Mouse (Mus musculus): ENCODE measurements around the gene Cdkn2aipnl. TPM values are rescaled to one million over a fixed set of nuclear protein-coding genes. Genes with fewer than 3 reads are reported as not detected.

Gene Cdkn2aipnl
- polyA plus RNA-seq, 2 experiments from 2014 or later = 92.5 to 116 TPM

DNA sequence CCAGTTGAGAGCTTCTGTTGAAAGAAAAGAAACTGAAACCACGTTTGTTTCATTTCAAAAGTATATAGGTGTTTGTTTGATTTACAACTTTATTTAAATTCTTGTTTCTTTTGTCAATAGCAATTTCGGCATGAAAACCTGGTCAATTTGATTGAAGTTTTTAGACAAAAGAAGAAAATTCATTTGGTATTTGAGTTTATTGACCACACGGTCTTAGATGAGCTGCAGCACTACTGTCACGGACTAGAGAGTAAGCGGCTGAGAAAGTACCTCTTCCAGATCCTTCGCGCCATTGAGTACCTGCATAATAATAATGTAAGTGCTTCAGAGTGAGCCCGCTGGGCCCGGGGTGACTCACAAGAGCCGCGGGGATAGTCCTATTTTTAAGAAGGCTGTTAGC is 43.5 kb downstream of the Cdkn2aipnl start:
- ATAC-seq = no peak

DNA sequence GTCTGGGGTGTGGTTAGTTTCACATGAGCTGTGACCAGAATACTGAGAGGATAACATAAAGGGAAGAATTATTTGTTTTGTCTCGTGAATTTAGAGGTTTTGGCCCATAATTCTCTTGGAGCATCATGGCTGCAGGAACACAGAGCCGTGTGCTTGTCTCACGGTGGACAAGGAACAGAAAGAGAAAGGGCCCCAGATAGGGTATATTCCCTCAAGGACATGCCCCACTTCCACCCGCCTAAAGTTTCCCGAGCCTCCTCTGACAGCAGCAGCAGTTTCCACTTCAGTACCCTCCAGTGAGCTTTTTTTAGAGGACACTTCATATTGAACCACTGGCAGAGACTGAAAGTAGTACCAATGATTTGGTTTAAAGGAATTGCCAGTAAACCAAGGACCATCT is 44.1 kb downstream of the Cdkn2aipnl start:
- no peak for ATAC-seq

DNA sequence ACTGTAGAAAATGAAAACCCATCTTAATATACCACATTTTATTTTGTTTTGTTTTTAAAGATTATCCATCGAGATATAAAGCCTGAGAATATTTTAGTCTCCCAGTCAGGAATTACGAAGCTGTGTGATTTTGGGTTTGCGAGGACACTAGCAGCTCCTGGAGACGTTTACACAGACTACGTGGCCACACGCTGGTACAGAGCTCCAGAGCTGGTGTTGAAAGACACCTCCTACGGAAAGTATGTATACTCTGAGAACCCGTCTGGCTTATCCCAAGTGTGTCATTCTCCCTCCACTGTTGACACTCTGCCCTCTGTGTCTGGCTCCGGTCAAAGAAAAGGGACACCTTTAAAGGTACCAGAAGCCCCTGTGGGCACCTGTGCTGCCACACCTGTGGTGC is 50.8 kb downstream of the Cdkn2aipnl start:
- ATAC-seq = no peak

Other genes starting within 250 kb of the Cdkn2aipnl start
- gene Sec24a, start 204.0 kb upstream of the Cdkn2aipnl start, polyA plus RNA-seq (2017; shearing (Covaris generic)) = 10 to 100 TPM; 18.2 to 27.0 TPM
- 100 to 1,000 TPM; 128 to 129 TPM for gene Sar1b, start 204.0 kb upstream of the Cdkn2aipnl start, polyA plus RNA-seq (2017; shearing (Covaris generic))
- gene Jade2, start 110.0 kb upstream of the Cdkn2aipnl start, polyA plus RNA-seq (2017; shearing (Covaris generic)) = 10 to 100 TPM; 19.9 to 27.8 TPM
- gene Ube2b, start 33.1 kb downstream of the Cdkn2aipnl start, polyA plus RNA-seq (2017; shearing (Covaris generic)) = 100 to 1,000 TPM; 197 to 249 TPM
- gene Cdkl3, start 36.6 kb downstream of the Cdkn2aipnl start, polyA plus RNA-seq (2017; shearing (Covaris generic)) = 1 to 10 TPM; 2.7 to 5.3 TPM
- gene Ppp2ca, start 131.0 kb downstream of the Cdkn2aipnl start, polyA plus RNA-seq (2017; shearing (Covaris generic)) = 10 to 100 TPM in 1 of 2 experiments, 1 to 10 TPM in 1; 9.5 to 14.3 TPM
- not detected for gene Olfr1373, start 177.9 kb downstream of the Cdkn2aipnl start, polyA plus RNA-seq (2017; shearing (Covaris generic))
- not detected for gene Olfr1371, start 246.3 kb downstream of the Cdkn2aipnl start, polyA plus RNA-seq (2017; shearing (Covaris generic))

Data from CD4-positive, CD25-positive, alpha-beta regulatory T cell, adult 4 months (primary cell).